Mouse (Mus musculus) liver, embryonic 13.5 days (tissue): ENCODE data around the gene Rsph1. TPM values are rescaled to one million over a fixed set of nuclear protein-coding genes. Genes with fewer than 3 reads are reported as not detected.

Experiments
- ATAC-seq: fragments of 200-750 bp; cut with Nextera tagmentation; 2 replicates; pipeline ENCODE4 v1.8.0; 2017; ENCODE audit warnings: low read depth, mild to moderate bottlenecking, moderate number of reproducible peaks, moderate library complexity
- DNase-seq: peaks from one replicate; pipeline ENCODE4 v3.0.0; 2022
- H3K27ac ChIP-seq: fragments of 300-500 bp; sonication (generic); 2 replicates; pipeline ENCODE4 v1.5.1; 2015; ENCODE audit warnings: moderate library complexity, mild to moderate bottlenecking, inconsistent platforms
- H3K27me3 ChIP-seq: fragments of 300-500 bp; sonication (generic); 2 replicates; pipeline ENCODE4 v1.6.1; 2015; ENCODE audit warnings: mild to moderate bottlenecking, inconsistent platforms
- H3K36me3 ChIP-seq: fragments of 300-500 bp; sonication (generic); 2 replicates; pipeline ENCODE4 v1.6.1; 2015; ENCODE audit warnings: mild to moderate bottlenecking, inconsistent platforms
- H3K4me1 ChIP-seq: fragments of 300-500 bp; sonication (generic); replicated peaks from 2 replicates; pipeline ENCODE4 v1.6.1; 2015; ENCODE audit warnings: inconsistent platforms
- H3K4me2 ChIP-seq: fragments of 300-500 bp; sonication (generic); 2 replicates; pipeline ENCODE4 v1.6.1; 2015; ENCODE audit warnings: inconsistent platforms, mild to moderate bottlenecking, moderate library complexity
- H3K4me3 ChIP-seq: fragments of 300-500 bp; sonication (generic); replicated peaks from 2 replicates; pipeline ENCODE4 v1.5.1; 2015; ENCODE audit warnings: mild to moderate bottlenecking, inconsistent platforms
- H3K9ac ChIP-seq: fragments of 300-500 bp; sonication (generic); 2 replicates; pipeline ENCODE4 v1.6.1; 2015; ENCODE audit warnings: mild to moderate bottlenecking, inconsistent platforms
- H3K9me3 ChIP-seq: fragments of 300-500 bp; sonication (generic); replicated peaks from 2 replicates; pipeline ENCODE4 v1.6.1; 2016; ENCODE audit warnings: inconsistent platforms
- WGBS: fragments of 180-500 bp; shearing (Covaris S2); methylation state at CpG from one replicate; pipeline ENCODE4 v1.1.7; 2015; ENCODE audit not compliant: insufficient replicate concordance; 5-methylcytosine and 5-hydroxymethylcytosine counted together
- polyA plus RNA-seq: library from polyadenylated mRNA; unstranded; fragments of >200 nt; fragmentation: Nextera tagmentation; extraction: Ambion mirVana; gene quantifications from 2 replicates; pipeline ENCODE4 v1.2.1, GENCODE M21; 2015

Gene Rsph1
- polyA plus RNA-seq, 1 experiment from 2014 or later: 0.20 TPM

GRCm38 (mm10) chr17:31242764-31243163 is 34.4 kb downstream of the Rsph1 start:
- DNase-seq: no peak
- no peak overlapping the region for H3K4me2 ChIP-seq

GRCm38 (mm10) chr17:31241156-31241555 is 36.0 kb downstream of the Rsph1 start:
- Histone ChIP-seq H3K4me2 (no peak overlapping the region), H3K4me3 (no peak overlapping the region), H3K27me3 (no peaks in the 10 kb centered on the region), H3K4me1 (peaks cover 17% of the 10 kb centered on the region), H3K9ac (no peak overlapping the region), H3K27ac (no peak overlapping the region), H3K36me3 (peaks cover 64% of the 10 kb centered on the region), H3K9me3 (0 out of 2 replicates have a peak, but pooled peaks cover 5% of the 10 kb centered on the region)
- WGBS: 69% methylated on average over 8 of the region's 8 CpGs
- DNase-seq (no peak), ATAC-seq (no peak)

More at GRCm38 (mm10) chr17:31242764-31243163, 34.4 kb downstream of the Rsph1 start:
- Histone ChIP-seq H3K27ac (no peak overlapping the region), H3K9me3 (0 out of 2 replicates have a peak, but pooled peaks cover 5% of the 10 kb centered on the region), H3K36me3 (peaks cover 48% of the 10 kb centered on the region), H3K4me3 (no peak overlapping the region), H3K9ac (no peak overlapping the region), H3K4me1 (peaks cover 25% of the 10 kb centered on the region), H3K27me3 (no peaks in the 10 kb centered on the region)
- WGBS: 7% methylated on average over 1 of the region's 1 CpGs
- ATAC-seq: no peak

GRCm38 (mm10) chr17:31238234-31239020 is 38.8 kb downstream of the Rsph1 start:
- Histone ChIP-seq H3K9ac (no peak overlapping the region), H3K27me3 (no peaks in the 10 kb centered on the region), H3K9me3 (0 out of 2 replicates have a peak, but pooled peaks cover under 1% of the 10 kb centered on the region), H3K4me3 (no peak overlapping the region), H3K4me1 (peaks cover 12% of the 10 kb centered on the region), H3K27ac (no peak overlapping the region), H3K4me2 (no peak overlapping the region), H3K36me3 (peaks cover 81% of the 10 kb centered on the region)
- DNase-seq (peak; percentile 50), ATAC-seq (peak; percentile 79)
- WGBS: 45% methylated on average over 7 of the region's 7 CpGs

- H3K36me3 ChIP-seq: peaks cover 86% of the 10 kb centered on the region
- H3K27ac ChIP-seq: no peak overlapping the region
- no peak overlapping the region for H3K4me2 ChIP-seq
- ATAC-seq (no peak), DNase-seq (no peak)
- no peak overlapping the region for H3K9ac ChIP-seq
- no peaks in the 10 kb centered on the region for H3K9me3 ChIP-seq
- H3K4me1 ChIP-seq: peaks cover 12% of the 10 kb centered on the region
- WGBS: 82% methylated on average over 1 of the region's 1 CpGs
- H3K27me3 ChIP-seq: no peaks in the 10 kb centered on the region
- no peak overlapping the region for H3K4me3 ChIP-seq
Observed at GRCm38 (mm10) chr17:31235915-31236314, 41.3 kb downstream of the Rsph1 start.

- Histone ChIP-seq H3K36me3 (peaks cover 70% of the 10 kb centered on the region), H3K4me2 (no peak overlapping the region), H3K4me3 (no peak overlapping the region), H3K27ac (no peak overlapping the region), H3K27me3 (no peaks in the 10 kb centered on the region), H3K9me3 (no peaks in the 10 kb centered on the region), H3K9ac (no peak overlapping the region), H3K4me1 (no peaks in the 10 kb centered on the region)
- 79% methylated on average over 8 of the region's 8 CpGs for WGBS
- ATAC-seq: no peak
- DNase-seq: no peak
Observed at GRCm38 (mm10) chr17:31232251-31233010, 44.8 kb downstream of the Rsph1 start.

- Histone ChIP-seq H3K9me3 (no peaks in the 10 kb centered on the region), H3K4me1 (no peaks in the 10 kb centered on the region), H3K4me2 (no peak overlapping the region), H3K36me3 (peaks cover 63% of the 10 kb centered on the region), H3K4me3 (no peak overlapping the region), H3K27ac (no peak overlapping the region), H3K9ac (no peak overlapping the region), H3K27me3 (no peaks in the 10 kb centered on the region)
- WGBS: 67% methylated on average over 6 of the region's 6 CpGs
- no peak for ATAC-seq
- peak; percentile 70 for DNase-seq
Observed at GRCm38 (mm10) chr17:31231780-31232179, 45.4 kb downstream of the Rsph1 start.

- peaks cover 26% of the 10 kb centered on the region for H3K36me3 ChIP-seq
- ATAC-seq (no peak), DNase-seq (no peak)
- no peak overlapping the region for H3K9ac ChIP-seq
- H3K9me3 ChIP-seq: no peaks in the 10 kb centered on the region
- peaks cover 23% of the 10 kb centered on the region for H3K4me1 ChIP-seq
- no peak overlapping the region for H3K4me3 ChIP-seq
- no peak overlapping the region for H3K4me2 ChIP-seq
- H3K27me3 ChIP-seq: no peaks in the 10 kb centered on the region
- 62% methylated on average over 7 of the region's 7 CpGs for WGBS
- H3K27ac ChIP-seq: no peak overlapping the region
Observed at GRCm38 (mm10) chr17:31226931-31227330, 50.3 kb downstream of the Rsph1 start.

- no peak for ATAC-seq
- whole genome bisulfite sequencing: 66% methylated on average over 3 of the region's 3 CpGs
- H3K9ac ChIP-seq: no peak overlapping the region
- H3K27ac ChIP-seq: no peak overlapping the region
- no peaks in the 10 kb centered on the region for H3K9me3 ChIP-seq
- peaks cover 26% of the 10 kb centered on the region for H3K36me3 ChIP-seq
- H3K4me1 ChIP-seq: peaks cover 28% of the 10 kb centered on the region
- H3K27me3 ChIP-seq: no peaks in the 10 kb centered on the region
- H3K4me2 ChIP-seq: no peak overlapping the region
- no peak for DNase-seq
- H3K4me3 ChIP-seq: no peak overlapping the region
Observed at GRCm38 (mm10) chr17:31226368-31226767, 50.8 kb downstream of the Rsph1 start.

- peaks cover 29% of the 10 kb centered on the region for H3K36me3 ChIP-seq
- H3K27ac ChIP-seq: peak overlapping the region; percentile 30; the same call in 1 of the 2 replicates
- WGBS: 64% methylated on average over 8 of the region's 8 CpGs
- no peak overlapping the region for H3K4me2 ChIP-seq
- no peak for ATAC-seq
- H3K4me1 ChIP-seq: peaks cover 43% of the 10 kb centered on the region
- no peak overlapping the region for H3K4me3 ChIP-seq
- H3K27me3 ChIP-seq: no peaks in the 10 kb centered on the region
- H3K9ac ChIP-seq: no peak overlapping the region
- DNase-seq: no peak
- no peaks in the 10 kb centered on the region for H3K9me3 ChIP-seq
Observed at GRCm38 (mm10) chr17:31224591-31224990, 52.6 kb downstream of the Rsph1 start.

GRCm38 (mm10) chr17:31223835-31224234 is 53.3 kb downstream of the Rsph1 start:
- ATAC-seq (peak; percentile 51), DNase-seq (no peak)
- WGBS: 22% methylated on average over 7 of the region's 7 CpGs
- Histone ChIP-seq H3K9ac (no peak overlapping the region), H3K27ac (0 out of 2 replicates have a peak overlapping the region, but pooled peaks have one; percentile 20), H3K4me3 (no peak overlapping the region), H3K4me2 (no peak overlapping the region), H3K9me3 (no peaks in the 10 kb centered on the region), H3K27me3 (no peaks in the 10 kb centered on the region), H3K4me1 (peaks cover 45% of the 10 kb centered on the region), H3K36me3 (peaks cover 33% of the 10 kb centered on the region)

- peaks cover 45% of the 10 kb centered on the region for H3K4me1 ChIP-seq
- WGBS: 48% methylated on average over 4 of the region's 4 CpGs
- H3K9ac ChIP-seq: no peak overlapping the region
- no peak overlapping the region for H3K4me2 ChIP-seq
- DNase-seq (no peak), ATAC-seq (no peak)
- no peaks in the 10 kb centered on the region for H3K9me3 ChIP-seq
- H3K36me3 ChIP-seq: peaks cover 31% of the 10 kb centered on the region
- peak overlapping the region; percentile 20; the same call in 1 of the 2 replicates for H3K27ac ChIP-seq
- H3K27me3 ChIP-seq: no peaks in the 10 kb centered on the region
- H3K4me3 ChIP-seq: no peak overlapping the region
Observed at GRCm38 (mm10) chr17:31222810-31223310, 54.3 kb downstream of the Rsph1 start.
